Mouse (Mus musculus): ENCODE data around the gene Strip2. TPM values are rescaled to one million over a fixed set of nuclear protein-coding genes. Genes with fewer than 3 reads are reported as not detected.

The Strip2 gene
- polyA plus RNA-seq, 2 experiments from 2014 or later, result 0.11 to 0.27 TPM

DNA sequence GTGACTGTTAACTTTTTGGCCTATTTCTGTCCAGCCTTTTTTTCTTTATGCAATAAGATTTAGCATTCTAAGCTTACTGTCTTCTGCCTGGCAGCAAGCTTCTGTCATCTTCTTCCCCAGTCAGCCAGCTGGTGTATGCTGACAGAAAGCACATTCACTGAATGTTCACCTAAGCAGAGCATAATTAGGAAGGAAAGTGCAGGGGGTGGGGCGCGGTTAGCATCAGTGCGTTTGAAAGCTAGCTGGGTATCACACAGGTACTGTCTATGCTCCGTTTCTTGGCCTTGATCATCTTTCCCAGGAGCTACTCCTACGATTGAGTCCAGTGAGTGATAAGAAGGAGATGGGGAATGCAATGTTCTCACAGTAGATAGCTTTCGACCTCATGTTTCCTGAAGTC lies 13.9 kb downstream of the Strip2 start:
- no peak for ATAC-seq

DNA sequence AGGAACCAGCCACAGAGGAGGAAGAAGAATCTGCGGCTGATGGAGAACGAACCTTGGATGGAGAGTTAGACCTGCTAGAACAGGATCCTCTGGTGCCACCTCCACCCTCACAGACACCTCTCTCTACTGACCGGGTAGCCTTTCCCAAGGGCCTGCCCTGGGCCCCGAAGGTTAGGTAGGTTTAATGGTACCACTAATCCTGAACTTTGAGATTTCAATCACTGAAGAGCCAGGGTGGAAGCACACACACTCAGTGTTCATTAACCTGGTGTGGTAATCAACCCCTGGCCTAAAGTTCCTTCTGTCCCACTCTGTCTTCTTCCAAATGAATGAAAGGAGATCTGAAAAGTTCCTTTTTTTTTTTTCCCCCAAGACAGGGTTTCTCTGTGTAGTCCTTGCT lies 14.4 kb downstream of the Strip2 start:
- no peak for ATAC-seq

DNA sequence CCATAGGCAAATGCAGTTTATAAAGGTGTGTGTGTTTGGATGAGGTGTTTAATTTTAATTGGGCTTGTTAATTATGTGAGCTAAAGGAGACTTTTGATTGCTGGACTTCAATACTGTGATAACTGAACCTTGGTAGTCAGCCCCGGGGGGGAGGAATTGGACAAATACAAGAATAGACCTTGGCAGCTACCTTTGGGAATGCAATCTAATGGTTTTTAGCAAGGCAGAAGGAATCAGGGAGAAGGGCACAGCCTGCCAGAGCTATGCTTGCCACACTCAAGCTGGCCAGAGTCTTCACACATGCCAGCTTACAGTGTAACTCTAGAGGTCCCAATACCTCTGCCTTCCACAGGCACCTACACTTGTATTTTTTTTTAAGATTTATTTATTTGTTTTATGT lies 18.9 kb downstream of the Strip2 start:
- no peak for ATAC-seq

- ATAC-seq, result no peak
These were observed 23.6 kb downstream of the Strip2 start for GRCm38 (mm10) chr6:29940428-29940827.

GRCm38 (mm10) chr6:29941036-29941435 lies 24.2 kb downstream of the Strip2 start:
- ATAC-seq, result no peak

- no peak for ATAC-seq
These were observed 27.7 kb downstream of the Strip2 start for GRCm38 (mm10) chr6:29944465-29944864.

- ATAC-seq, result peak; percentile 43
These were observed 29.8 kb downstream of the Strip2 start for GRCm38 (mm10) chr6:29946568-29946967.

- no peak for ATAC-seq
These were observed 31.0 kb downstream of the Strip2 start for GRCm38 (mm10) chr6:29947823-29948222.

GRCm38 (mm10) chr6:29956749-29957148 lies 39.9 kb downstream of the Strip2 start:
- no peak for ATAC-seq

GRCm38 (mm10) chr6:29958669-29959068 lies 41.9 kb downstream of the Strip2 start:
- ATAC-seq, result no peak

- no peak for ATAC-seq
These were observed 44.3 kb downstream of the Strip2 start for GRCm38 (mm10) chr6:29961081-29961480.

DNA sequence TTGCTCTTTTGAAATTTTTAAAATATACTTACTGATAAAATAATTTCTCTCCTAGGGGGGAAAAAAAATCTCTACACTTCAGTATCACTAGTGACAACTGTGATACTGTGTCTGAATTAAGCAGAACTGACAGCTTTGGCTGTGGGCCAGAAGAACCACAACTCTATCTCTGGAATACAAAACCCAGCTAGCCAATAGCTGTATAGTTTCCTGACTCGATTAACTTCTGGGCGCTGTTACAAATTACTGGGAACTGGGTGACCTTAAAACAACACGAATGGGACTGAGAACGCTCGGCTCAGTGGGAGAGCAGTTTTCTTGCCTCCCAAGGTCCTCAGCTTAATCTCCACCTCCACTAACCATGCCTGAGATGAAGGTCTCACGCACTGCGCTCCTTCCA lies 51.1 kb downstream of the Strip2 start:
- ATAC-seq, result no peak

DNA sequence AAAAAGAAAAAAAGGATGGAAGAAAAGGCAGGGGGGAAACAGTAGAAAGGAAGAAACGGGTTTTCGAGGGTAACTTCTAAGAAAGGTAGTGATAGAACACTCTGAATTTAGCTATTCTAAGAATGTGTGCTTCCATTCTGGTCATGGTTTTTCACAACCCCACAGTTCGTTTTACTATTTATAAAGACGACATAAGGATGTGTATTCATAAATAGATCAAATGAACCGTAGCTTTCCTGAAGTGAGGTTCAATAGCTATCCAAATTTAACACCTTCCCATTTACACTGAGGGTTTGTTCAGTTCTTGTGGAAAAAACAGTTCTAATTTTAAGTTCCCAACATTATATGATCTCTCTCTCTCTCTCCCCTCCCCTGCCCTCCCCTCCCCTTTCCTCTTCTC lies 56.5 kb downstream of the Strip2 start:
- ATAC-seq, result no peak

DNA sequence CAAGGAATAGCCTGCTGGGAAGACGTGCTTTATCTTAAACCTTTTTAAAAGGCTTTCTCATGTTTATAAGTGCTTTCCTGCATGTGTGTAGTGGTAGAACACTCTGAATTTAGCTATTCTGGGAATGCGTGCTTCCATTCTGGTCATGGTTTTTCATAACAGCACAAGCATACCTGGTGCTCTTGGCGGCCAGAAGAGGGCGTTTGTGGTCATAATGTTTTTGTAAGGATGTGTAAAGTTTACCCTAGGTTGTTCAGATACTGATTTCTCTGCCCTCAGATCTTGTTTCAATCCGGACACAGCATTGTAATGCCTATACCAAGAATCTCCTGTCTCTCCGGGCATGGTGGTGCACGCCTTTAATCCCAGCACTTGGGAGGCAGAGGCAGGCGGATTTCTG lies 58.0 kb downstream of the Strip2 start:
- no peak for ATAC-seq

DNA sequence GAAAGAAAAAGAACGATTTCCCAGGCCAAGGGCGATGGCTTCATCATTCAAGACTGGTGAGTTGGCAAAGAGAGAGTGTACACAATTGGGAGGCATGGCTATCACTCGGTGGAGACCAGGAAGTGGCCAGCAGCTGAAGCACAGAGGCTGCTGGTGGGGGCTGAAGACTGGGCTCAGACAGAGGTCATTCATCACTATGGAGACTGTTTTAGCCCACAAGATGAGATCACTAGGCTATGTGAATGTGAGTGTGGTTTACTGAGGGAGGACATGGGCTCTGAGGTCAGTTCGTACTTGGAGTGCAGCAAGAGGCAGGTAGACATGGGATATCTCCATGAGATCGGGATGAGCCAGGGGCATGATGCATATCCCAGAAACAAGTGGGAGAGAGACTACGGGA lies 63.6 kb downstream of the Strip2 start:
- ATAC-seq, result no peak

DNA sequence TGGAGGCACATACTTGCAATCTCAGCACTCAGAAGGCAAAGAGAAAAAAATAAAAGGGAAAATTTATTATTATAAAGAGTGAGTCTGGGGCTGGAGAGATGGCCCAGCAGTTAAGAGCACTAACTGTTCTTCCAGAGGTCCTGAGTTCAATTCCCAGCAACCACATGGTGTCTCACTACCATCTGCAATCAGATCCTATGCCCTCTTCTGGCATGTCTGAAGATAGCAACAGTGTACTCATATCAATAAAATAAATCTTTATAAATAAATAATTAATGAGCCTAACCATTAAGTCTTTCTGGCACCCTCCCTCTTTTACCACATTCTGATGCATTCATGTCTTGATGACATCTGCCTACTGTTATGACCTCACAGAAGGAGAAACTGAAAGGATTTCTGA lies 65.0 kb downstream of the Strip2 start:
- no peak for ATAC-seq

DNA sequence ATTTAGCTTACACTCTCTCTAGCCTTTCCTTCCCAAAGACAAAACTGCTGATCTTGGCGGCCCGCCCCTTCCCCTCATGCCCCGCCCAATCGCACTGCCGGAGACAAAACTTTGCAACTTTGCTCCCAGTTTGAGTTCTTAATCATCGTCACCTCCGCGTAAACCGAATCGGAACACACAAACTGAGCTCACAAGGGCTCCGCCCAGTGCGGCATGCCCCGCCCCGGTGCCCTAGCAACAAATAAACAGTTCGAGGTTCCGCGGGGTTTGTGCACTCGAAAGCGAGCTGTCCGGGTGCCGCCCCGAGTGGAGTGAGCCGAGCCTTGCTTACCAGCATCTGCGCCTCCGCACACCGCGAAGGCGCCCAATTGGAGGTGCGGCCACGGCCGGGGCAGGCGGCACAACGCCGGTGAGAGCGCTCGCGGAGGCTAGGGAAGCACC lies 68.3 kb downstream of the Strip2 start:
- peak; percentile 97 for ATAC-seq

DNA sequence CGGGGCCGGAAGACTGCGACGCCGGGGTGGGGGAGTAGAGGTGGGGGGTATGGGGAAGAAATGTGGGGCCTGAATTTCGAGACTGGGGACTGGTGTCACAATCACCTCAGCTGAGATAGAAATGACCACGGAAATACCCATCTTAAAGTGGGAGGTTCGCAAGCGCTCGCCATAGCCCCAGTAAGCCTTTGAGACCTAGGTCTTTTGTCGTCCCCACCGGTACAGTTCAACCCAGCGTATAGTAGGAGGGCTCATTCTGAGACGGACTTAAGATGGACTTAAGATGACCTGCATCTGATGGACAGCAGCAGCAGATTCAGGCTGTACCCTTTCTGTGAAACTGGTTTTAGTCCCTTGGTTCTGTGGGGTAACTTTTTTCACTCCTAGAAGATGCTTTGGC lies 68.7 kb downstream of the Strip2 start:
- ATAC-seq, result no peak

DNA sequence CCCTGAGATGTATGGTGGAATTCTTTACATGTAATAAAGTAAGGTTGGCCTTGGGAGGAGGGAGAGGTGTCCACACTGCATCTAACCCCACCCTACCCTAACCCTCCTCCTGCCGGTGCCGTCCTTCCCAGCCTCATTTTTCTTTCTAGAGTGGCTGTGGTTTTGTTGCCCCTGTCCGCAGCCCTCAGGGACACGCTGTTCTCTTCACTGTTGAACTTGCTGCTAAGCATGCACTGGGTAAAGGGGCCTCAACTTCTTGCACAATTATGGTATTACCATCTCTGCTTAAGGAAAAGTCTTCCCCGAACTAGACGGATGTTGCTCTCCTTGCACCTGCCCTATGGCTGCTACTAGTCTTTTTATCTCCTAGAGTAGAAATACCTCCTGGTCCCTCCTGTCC lies 69.2 kb downstream of the Strip2 start:
- ATAC-seq, result no peak

DNA sequence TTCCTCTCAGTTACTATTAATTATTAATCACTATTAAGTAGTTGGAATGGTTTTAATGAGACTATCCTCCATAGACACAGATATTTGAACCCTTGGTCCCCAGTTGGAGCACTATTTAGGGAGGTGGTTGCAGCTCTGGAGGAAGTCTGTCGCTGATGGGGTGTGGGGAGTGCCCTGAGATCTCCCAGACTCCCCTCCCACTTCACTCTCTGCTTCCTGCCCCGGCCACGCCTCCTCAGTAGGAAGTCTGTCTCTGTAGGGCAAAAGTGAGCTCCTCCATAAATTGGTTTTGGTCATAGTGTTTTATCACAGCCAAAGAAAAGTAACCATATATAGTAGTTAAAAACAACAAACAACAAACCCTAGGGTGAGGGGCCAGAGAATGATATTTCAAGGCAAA lies 70.4 kb downstream of the Strip2 start:
- ATAC-seq, result no peak

DNA sequence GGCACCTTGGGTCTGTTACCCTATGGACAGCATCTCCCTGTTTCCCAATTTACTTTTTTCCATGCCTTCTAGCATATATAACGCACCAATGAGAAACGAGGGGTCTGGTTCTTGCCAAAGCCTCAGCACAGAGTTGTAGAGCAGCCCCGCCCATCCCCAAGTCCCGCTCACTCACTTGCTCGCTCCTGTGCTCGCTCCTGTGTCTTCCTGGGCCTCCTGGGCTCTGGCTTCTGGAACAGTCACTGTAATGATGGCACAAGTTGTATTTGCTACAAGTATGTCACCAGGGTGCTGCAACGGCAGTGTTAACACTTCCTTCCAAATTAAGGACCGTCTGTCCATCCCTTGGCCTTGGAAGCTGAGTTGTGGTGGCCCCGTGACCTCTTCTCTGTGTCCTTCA lies 81.3 kb downstream of the Strip2 start:
- ATAC-seq, result no peak

DNA sequence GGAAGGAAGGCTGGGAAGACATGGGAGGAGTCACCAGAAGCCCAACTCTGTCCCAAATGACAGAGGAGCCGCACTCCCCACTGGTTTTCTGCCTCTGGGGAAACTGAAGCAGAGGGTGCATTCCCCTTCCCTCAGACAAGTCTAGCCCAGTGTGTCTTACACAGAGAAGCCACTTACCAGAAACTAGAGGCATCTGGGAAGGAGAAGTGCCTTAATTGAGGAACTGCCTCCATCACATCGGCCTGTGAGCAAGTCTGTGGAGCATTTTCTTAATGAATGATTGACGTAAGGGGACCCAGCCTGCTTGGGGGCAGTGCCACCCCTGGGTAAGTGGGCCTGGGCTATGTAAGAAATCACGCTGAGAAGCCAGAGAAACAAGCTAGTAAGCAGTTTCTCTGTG lies 82.0 kb downstream of the Strip2 start:
- no peak for ATAC-seq

DNA sequence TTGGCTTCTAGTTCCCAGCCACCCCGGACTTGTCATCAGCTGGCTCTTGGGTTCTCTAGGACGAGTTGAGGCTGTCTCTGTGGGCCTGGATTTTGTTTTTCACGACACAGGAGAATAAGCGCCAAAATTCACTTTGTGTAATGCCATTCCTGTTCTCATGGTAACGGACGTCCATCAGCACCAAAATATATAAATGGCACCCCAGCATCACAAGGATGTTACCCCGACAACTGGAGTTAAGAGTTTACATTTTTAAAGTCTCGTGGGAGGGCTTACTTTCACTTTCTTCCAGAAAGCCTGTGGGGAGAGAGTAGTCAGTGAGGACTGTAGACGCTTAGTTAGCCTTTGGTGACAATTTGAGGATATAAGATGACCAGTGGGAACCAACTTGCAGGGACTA lies 85.8 kb downstream of the Strip2 start:
- ATAC-seq, result no peak

DNA sequence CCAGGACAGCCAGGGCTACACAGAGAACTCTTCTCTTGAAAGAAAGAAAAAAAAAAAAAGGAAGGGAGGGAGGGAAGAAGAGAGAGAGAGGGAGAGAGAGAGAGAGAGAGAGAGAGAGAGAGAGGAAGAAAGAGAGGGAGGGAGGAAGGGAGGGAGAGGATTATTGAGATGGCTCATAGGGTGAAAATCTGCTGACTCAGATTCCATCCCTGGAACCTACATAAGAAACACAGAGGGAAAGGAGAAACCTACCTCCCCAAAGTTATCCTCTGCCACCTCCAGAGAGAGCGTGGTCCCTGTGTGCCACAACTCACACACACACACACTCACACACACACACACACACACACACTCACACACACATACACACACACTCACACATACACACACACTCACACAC lies 89.0 kb downstream of the Strip2 start:
- no peak for ATAC-seq

DNA sequence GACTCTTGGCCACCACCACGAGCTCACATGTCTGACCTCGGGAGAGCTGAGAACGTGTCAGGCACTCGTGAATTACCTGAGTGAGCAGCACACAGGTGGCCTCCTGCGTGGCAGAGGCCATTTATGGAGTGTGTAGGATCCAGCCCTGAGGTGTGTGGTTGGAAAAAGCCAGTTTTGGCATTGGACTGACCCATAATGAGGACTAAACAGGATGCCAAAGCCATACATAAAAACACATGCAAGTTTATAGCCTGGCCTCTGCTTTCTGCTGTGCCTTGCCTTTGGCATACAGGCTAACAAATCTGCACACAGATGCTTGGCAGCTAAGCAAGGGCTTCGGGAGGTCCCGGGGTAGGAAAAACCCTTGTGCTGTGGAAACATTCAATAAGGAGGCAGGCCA lies 92.4 kb downstream of the Strip2 start:
- ATAC-seq, result no peak
